ENCODE assay signal across 20 mouse cellular contexts in genomic region chr17:68042377-68042776, GRCm38 (mm10). TPM values are rescaled to one million over a fixed set of nuclear protein-coding genes. Genes with fewer than 3 reads are reported as not detected.
"Had no signal": no experiment of that assay in that cellular context is flagged by ENCODE, and none has a peak within 500 bp of the region (broad histone marks: within the 10 kb centered on the region; RNA-seq: fewer than 3 reads in every experiment).

No protein-coding gene starts in this region.

- H3K36me3 ChIP-seq: midbrain, embryonic 10.5 days; midbrain, embryonic 12.5 days; neural tube, embryonic 13.5 days; neural tube, embryonic 15.5 days had no signal

- H3K9ac ChIP-seq: lung, embryonic 14.5 days; midbrain, embryonic 12.5 days; neural tube, embryonic 13.5 days; neural tube, embryonic 15.5 days had no signal

- ATAC-seq: midbrain, embryonic 16.5 days had no signal

- H3K27me3 ChIP-seq: midbrain, embryonic 12.5 days; neural tube, embryonic 13.5 days; neural tube, embryonic 15.5 days had no signal

- H3K27ac ChIP-seq: midbrain, embryonic 10.5 days; midbrain, embryonic 12.5 days; neural tube, embryonic 13.5 days; neural tube, embryonic 15.5 days had no signal

- DNase-seq: lung, adult 18-20 months; lung, embryonic 14.5 days; lung, postnatal 10 days; lung, postnatal 4 days; midbrain, embryonic 14.5 days; retina, postnatal 1 day; right cerebral cortex, adult 18-20 months; right cerebral cortex, postnatal 25 days; right cerebral cortex, postnatal 4 days; spleen, adult 18-20 months; thymus, adult 18-20 months; thymus, postnatal 14 days; thymus, postnatal 36 days had no signal

- H3K4me1 ChIP-seq: midbrain, embryonic 10.5 days; midbrain, embryonic 12.5 days; neural tube, embryonic 13.5 days had no signal

- H3K4me2 ChIP-seq: lung, embryonic 14.5 days; midbrain, embryonic 12.5 days; neural tube, embryonic 13.5 days; neural tube, embryonic 15.5 days had no signal

- H3K9me3 ChIP-seq: midbrain, embryonic 10.5 days; midbrain, embryonic 12.5 days; neural tube, embryonic 13.5 days; neural tube, embryonic 15.5 days had no signal

- H3K4me3 ChIP-seq: midbrain, embryonic 10.5 days; midbrain, embryonic 12.5 days; myocyte; neural tube, embryonic 13.5 days; neural tube, embryonic 15.5 days had no signal

RNA-seq across cellular contexts. Expression of gene Arhgap28, which starts 38.5 kb away (rescaled TPM):
- total RNA-seq: megakaryocyte-erythroid progenitor cell, adult 5-6 weeks had no signal
